Mouse (Mus musculus) urinary bladder, postnatal 10 days (tissue): Measurements from ENCODE around the gene Lmx1b.

Source experiments
- DNase-seq: peaks from one replicate; pipeline ENCODE4 v3.0.0; 2022; ENCODE audit warnings: low spot score

Lmx1b gene

GRCm38 (mm10) chr2:33640171-33640721, at the start of gene Lmx1b:
Gene Lmx1b (minus strand): TSS chr2:33640511.
- DNase-seq = no peak

DNA sequence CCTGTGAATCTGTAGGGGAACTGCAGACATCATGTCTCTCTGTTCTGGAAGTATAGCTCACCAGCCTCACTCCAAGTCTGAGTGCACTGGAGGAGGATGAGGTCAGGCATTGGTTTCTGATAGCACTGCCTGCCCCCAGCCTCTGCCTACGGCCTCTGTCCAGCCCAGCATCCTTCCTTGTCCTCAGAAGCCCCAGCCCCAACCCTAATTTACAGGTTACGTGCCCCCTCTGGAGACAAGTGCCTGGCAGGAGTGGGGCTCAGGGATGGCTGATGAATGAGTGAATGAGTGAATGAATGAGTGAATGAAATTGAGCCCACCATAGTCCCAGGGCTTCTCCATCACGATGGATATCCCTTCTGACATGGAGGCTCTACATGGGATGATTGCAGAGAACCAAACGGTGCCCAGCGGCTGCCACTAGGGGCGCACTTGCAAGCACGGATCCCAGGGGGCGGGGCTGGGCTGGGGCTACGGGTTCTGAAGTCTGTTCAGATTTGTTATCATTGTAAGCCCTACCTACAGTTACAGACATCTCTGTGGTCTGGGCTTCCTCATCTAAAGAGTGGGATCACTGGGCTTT, 49.7 kb upstream of the Lmx1b start:
- no peak for DNase-seq

- no peak for DNase-seq
These were observed 49.0 kb upstream of the Lmx1b start for GRCm38 (mm10) chr2:33689155-33689879.

DNA sequence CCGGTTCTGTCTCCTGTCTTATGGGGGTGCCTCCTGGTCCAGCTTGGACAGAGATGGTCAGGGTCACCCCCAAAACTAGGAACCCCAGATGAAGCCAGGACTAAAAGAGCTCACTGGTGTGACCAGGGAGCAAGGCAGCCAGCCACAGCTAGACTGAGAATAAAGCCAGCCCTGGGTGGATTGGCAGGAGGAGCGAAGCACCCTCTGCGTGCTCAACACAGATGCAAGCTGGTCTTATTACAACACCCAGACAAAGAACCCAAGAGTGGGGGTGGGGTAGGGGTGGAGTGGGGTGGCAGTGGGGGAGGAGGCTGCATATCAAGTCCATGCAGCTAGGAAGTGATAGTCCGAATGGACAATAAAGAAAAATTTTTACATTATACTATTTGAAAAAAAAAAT, 43.3 kb upstream of the Lmx1b start:
- DNase-seq = no peak

- no peak for DNase-seq
These were observed 42.8 kb upstream of the Lmx1b start for GRCm38 (mm10) chr2:33683095-33683494.

GRCm38 (mm10) chr2:33682219-33682618, 41.9 kb upstream of the Lmx1b start:
- DNase-seq = no peak

DNA sequence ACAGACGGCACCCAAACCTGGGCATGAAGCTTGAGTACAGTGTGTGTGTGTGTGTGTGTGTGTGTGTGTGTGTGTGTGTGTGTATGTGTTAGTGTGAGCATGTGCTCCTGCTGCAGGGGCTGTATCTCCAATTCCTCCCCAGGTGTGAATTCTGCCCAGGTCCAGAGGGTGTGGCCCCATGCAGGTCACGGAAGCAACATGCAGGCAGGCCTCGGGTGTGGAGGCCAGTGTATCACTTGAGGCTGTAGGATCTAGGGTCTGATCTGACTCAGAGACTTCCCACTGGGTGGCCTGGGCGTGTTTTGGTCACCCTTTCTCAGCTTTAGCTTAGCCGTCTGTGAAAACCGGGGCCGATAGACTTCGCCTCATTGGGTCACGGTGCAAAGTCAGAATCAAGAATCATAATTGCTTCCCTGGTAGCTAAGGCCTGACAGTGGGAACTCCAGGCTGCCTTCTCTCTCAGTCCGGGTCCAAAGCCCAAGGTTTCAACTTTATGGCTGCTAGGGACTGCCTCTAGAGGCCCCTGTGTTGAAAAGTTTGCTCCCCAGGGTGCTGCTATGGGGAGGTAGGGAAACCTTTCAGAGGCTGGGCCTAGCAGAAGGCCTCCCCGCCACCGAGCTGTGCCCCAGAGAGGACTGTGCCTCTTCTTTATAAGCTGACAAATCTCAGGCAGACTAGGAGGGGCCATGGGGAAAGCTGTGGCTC, 38.8 kb upstream of the Lmx1b start:
- DNase-seq = no peak

- DNase-seq = no peak
These were observed 32.6 kb upstream of the Lmx1b start for GRCm38 (mm10) chr2:33672701-33673472.

GRCm38 (mm10) chr2:33668741-33669140, 28.4 kb upstream of the Lmx1b start:
- DNase-seq = no peak

DNA sequence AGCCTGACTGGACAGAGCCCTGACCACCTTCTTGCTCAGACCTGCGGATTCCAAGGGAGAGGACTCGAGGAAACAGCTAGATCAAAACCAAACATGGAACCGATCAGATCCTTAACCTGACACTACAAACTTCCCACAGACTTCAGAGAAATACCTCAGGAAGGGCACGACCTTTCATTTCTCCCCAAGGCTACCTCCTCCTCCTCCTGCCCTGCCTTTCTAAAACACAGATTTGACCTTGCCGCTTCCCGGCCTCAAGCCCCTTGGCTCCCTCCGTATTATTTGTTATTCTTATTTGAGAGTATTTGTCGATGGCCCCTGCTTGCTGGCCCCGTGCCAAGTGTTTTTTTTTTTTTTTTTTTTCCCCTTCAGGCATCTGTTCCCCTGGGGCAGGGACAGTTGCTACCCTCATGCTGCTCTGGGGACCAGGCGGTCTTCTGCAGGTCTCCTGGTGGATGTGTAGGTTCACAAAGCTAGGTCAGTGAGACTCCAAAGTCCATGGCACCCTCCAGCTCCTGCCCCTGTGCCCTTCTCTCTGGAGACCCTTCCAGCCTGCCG, 26.2 kb upstream of the Lmx1b start:
- DNase-seq = no peak

DNA sequence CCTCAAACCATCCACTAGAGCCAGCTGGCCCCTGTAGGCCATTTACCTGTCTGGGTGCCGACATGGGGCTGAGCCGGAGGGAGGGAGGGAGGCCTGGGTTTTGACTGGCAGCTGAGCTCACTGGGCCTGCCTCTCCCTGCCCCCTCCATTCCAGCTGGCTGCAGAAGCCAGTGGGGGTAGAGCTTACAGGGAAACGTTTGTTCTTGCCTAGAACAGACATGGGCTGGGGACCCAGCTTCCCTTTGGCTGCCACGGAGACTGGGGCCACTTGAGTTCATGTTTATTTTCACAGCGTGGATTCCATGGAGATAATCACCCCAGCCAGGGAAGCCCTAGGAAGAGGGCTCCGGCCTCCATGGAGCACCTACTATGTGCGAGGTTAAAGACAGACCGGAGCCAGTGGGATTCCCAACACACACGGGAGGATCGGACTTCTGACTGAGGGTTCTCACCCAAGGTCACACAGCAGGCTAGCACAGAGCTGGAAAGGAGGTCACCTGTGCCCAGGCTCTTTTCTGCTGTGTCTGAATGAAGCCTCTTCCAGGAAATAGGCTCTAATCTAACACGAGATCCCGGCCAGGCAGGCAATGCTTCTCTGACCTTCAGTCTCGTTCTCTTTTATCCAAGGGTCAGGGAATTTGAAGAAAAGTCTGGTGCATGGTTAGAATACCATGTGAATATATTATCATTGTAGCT, 25.2 kb upstream of the Lmx1b start:
- no peak for DNase-seq

DNA sequence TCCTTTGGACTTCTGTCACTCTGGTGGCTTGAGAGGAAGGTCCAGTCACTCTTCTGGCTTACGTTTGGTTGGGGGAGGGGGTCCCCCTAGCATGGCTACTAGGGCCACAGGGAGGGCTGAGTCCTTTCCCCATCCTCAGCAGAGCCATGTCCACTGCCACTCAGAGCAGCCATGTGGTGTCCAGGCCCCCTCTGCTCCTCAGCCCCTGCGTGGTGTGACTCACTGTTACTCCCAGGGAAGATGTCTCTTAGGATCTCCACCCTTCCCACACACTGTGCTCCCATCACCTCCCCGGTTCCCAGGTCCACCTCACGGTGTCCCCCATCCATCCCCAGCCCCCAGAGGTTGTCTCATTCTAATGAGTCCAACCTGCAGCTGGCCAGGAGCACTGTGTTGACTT, 24.4 kb upstream of the Lmx1b start:
- DNase-seq = no peak

DNA sequence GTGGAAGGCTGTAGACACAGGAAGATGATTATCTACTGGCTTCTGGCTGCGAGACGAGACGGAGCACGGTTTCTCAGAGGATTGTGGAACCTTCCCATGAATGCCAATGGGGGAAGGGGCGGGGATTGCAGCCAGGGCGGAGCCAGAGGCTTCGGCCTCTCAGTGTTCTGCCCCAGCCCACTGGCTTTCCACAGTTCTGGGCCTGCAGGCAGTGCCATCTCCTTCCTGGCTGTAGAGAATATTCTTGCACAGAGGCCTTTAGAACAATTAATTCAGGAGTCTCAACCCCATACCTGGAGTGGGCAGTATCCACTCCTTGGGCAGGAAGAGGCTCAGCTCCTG, 18.9 kb upstream of the Lmx1b start:
- DNase-seq = no peak

GRCm38 (mm10) chr2:33658602-33659287, 18.4 kb upstream of the Lmx1b start:
- no peak for DNase-seq

- DNase-seq = no peak
These were observed 12.3 kb upstream of the Lmx1b start for GRCm38 (mm10) chr2:33652517-33653198.

- DNase-seq = no peak
These were observed 9.1 kb upstream of the Lmx1b start for GRCm38 (mm10) chr2:33649371-33649770.

- DNase-seq = no peak
These were observed 8.6 kb upstream of the Lmx1b start for GRCm38 (mm10) chr2:33648894-33649293.

GRCm38 (mm10) chr2:33646283-33646550, 5.9 kb upstream of the Lmx1b start:
- no peak for DNase-seq

DNA sequence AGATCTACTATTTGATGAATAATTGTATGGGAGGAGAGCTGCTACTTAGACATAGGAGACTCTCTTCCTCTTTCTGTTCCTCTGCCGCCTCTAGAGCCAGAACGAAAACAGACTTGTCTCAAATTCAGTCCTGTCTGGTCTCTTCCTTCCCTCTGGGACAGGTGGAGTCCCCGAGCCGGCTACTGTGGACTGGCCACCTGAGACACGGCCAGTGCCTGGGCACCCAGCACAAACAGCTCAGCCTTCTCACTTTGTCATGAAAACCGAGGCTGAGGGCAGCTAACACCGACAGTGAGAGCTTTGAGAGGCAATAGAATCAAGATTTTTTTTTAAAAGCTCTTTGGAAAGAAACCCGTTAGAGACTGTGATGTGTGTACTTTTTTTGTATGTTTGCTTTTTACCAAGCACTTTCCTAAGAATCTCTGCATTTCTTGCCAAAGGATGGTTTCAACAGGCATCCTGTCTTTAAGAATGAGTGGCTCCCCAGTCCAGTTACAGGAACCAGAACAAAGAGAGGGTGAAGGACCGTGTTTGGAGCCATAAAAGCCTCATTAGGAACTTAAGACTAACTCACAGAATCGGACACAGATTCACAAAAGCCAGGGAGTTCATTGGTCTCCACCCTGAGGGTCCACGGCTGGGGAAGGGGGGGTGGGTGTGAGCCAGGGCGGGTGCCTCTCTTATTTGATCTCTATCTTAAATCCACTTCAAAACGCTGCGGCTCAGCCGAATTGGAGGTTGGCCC, 5.4 kb upstream of the Lmx1b start:
- no peak for DNase-seq
